Mouse (Mus musculus) spleen, postnatal 0 days (tissue): ENCODE results near the gene Olfr1258. TPM values are rescaled to one million over a fixed set of nuclear protein-coding genes. Genes with fewer than 3 reads are reported as not detected.

Experiments used
- polyA plus RNA-seq: library from polyadenylated mRNA; unstranded; fragments of >200 nt; fragmentation: Nextera tagmentation; extraction: Ambion mirVana; gene quantifications from 2 replicates; pipeline ENCODE4 v1.2.1, GENCODE M21; 2015

The Olfr1258 gene
- polyA plus RNA-seq, result not detected in 2 replicates

GRCm38 (mm10) chr2:89927009-89927408 is at the start of gene Olfr1258:
Olfr1258 (plus strand) TSS chr2:89927309.

GRCm38 (mm10) chr2:89878137-89878536 is 49.0 kb upstream of the Olfr1258 start, which contains the start of gene Olfr1257:
Olfr1257 (plus strand) TSS chr2:89878437.

GRCm38 (mm10) chr2:89948564-89948963 is 21.5 kb downstream of the Olfr1258 start, which contains the start of gene Olfr1259:
Olfr1259 (minus strand) TSS chr2:89948664.

GRCm38 (mm10) chr2:89974184-89974583 is 47.1 kb downstream of the Olfr1258 start, which contains the start of gene Olfr1260:
Olfr1260 (plus strand) TSS chr2:89974340.

Other genes with a start within 250 kb of the Olfr1258 start
- not detected in 2 replicates for gene Olfr1252, start 202.3 kb upstream of the Olfr1258 start, polyA plus RNA-seq
- not detected in 2 replicates for gene Olfr1253, start 170.2 kb upstream of the Olfr1258 start, polyA plus RNA-seq
- gene Olfr1254, start 133.7 kb upstream of the Olfr1258 start, polyA plus RNA-seq, result not detected in 2 replicates
- not detected in 2 replicates for gene Olfr1255, start 115.3 kb upstream of the Olfr1258 start, polyA plus RNA-seq
- not detected in 2 replicates for gene Olfr1256, start 85.8 kb upstream of the Olfr1258 start, polyA plus RNA-seq
- not detected in 2 replicates for gene Olfr48, start 79.1 kb upstream of the Olfr1258 start, polyA plus RNA-seq
- gene Olfr1257, start 48.9 kb upstream of the Olfr1258 start, polyA plus RNA-seq, result not detected in 2 replicates
- not detected in 2 replicates for gene Olfr1259, start 21.4 kb downstream of the Olfr1258 start, polyA plus RNA-seq
- gene Olfr1260, start 47.0 kb downstream of the Olfr1258 start, polyA plus RNA-seq, result not detected in 2 replicates
- gene Olfr1261, start 63.9 kb downstream of the Olfr1258 start, polyA plus RNA-seq, result not detected in 2 replicates
- gene Olfr1262, start 72.8 kb downstream of the Olfr1258 start, polyA plus RNA-seq, result not detected in 2 replicates
- gene Olfr1263, start 84.8 kb downstream of the Olfr1258 start, polyA plus RNA-seq, result not detected in 2 replicates
- gene Olfr1264, start 98.3 kb downstream of the Olfr1258 start, polyA plus RNA-seq, result not detected in 2 replicates
- not detected in 2 replicates for gene Olfr1265, start 108.0 kb downstream of the Olfr1258 start, polyA plus RNA-seq
- gene Olfr140, start 136.3 kb downstream of the Olfr1258 start, polyA plus RNA-seq, result not detected in 2 replicates
- gene Olfr1269, start 194.1 kb downstream of the Olfr1258 start, polyA plus RNA-seq, result not detected in 2 replicates
- not detected in 2 replicates for gene Olfr32, start 215.0 kb downstream of the Olfr1258 start, polyA plus RNA-seq
- not detected in 2 replicates for gene Olfr1270, start 225.8 kb downstream of the Olfr1258 start, polyA plus RNA-seq